ENCODE assay signal across 8 mouse cellular contexts in genomic region chr7:28104670-28105069, GRCm38 (mm10). TPM values are rescaled to one million over a fixed set of nuclear protein-coding genes. Genes with fewer than 3 reads are reported as not detected.
A peak's percentile ranks its signal among the peaks of the same experiment; 100 is the strongest.
DNase-seq lines count a peak whose midpoint lies in the region; ATAC-seq and TF ChIP-seq lines count a peak whose summit lies in the region.

No protein-coding gene starts in this region.

- 4% methylated on average over 23 of the region's 23 CpGs for WGBS in lung, postnatal 0 days

- H3K4me1 ChIP-seq in lung, postnatal 0 days (ENCODE audit: insufficient read depth, low read depth, low read length), result no peaks in the 10 kb centered on the region

- H3K4me2 ChIP-seq in lung, postnatal 0 days (replicated peaks; ENCODE audit: low read depth, low read length), result peak overlapping the region; percentile 45

- TF ChIP-seq CTCF in lung, postnatal 0 days (IDR thresholded peaks at IDR 0.05), result peak; percentile 55

- no peak overlapping the region for H3K9ac ChIP-seq in lung, postnatal 0 days (replicated peaks; ENCODE audit: low read depth)

- intact Hi-C loops in left cerebral cortex, postnatal 4 days (cut with DNase I), result loop anchor here (10.0 kb wide), 1 partner anchor 50 kb away; no protein-coding TSS in a partner anchor

- no peaks in the 10 kb centered on the region for H3K36me3 ChIP-seq in lung, postnatal 0 days (ENCODE audit: insufficient read depth, low read length)

- no peak overlapping the region; the same call in 1 of the 2 replicates for H3K4me3 ChIP-seq in lung, postnatal 0 days (ENCODE audit: low read depth, low read length)

- H3K9me3 ChIP-seq in lung, postnatal 0 days (ENCODE audit: low read length), result no peaks in the 10 kb centered on the region

- DNase-seq in left cerebral cortex, postnatal 4 days, result peak; percentile 39
- no peak for DNase-seq in left cerebral cortex, adult 8-10 months (ENCODE audit: low spot score in 2 of 2)
- peak; percentile 8 for DNase-seq in fat pad, adult 2 months (ENCODE audit: extremely low read depth, low read depth, low spot score)
- DNase-seq in kidney, adult 18-20 months, result peak; percentile 76
- DNase-seq in lung, postnatal 0 days (ENCODE audit: low spot score), result peak; percentile 70
- peak; percentile 32 for DNase-seq in urinary bladder, postnatal 25 days (ENCODE audit: low spot score)
- DNase-seq in thymus, postnatal 36 days, result no peak

- no peak overlapping the region for H3K27ac ChIP-seq in lung, postnatal 0 days (ENCODE audit: low read length)

- H3K27me3 ChIP-seq in lung, postnatal 0 days (replicated peaks; ENCODE audit: insufficient read depth, low read length), result no peaks in the 10 kb centered on the region

- TF ChIP-seq EP300 in lung, postnatal 0 days (IDR thresholded peaks at IDR 0.05), result no peak

- peak; percentile 91 for ATAC-seq in lung, postnatal 0 days
- no peak for ATAC-seq in megakaryocyte progenitor cell, adult 5-6 weeks (replicated peaks; ENCODE audit: poor library complexity)

RNA-seq across cellular contexts. Expression of gene 9530053A07Rik, which starts 24.6 kb away (rescaled TPM):
- not detected for total RNA-seq in left cerebral cortex, postnatal 4 days (2021)
- total RNA-seq in left cerebral cortex, adult 8-10 months (2022), result under 1 TPM; 0.06 to 0.12 (median 0.07) TPM
- 0.50 and 0.51 TPM in 2 replicates for polyA plus RNA-seq in lung, postnatal 0 days (2015; fragmentation: Nextera tagmentation; extraction: Ambion mirVana)
- not detected in 2 replicates for total RNA-seq in megakaryocyte progenitor cell, adult 5-6 weeks (2015)
- not detected in 2 replicates for total RNA-seq in megakaryocyte progenitor cell, adult 5-6 weeks (2017)

RNA-seq across cellular contexts. Expression of gene Fcgbp, which starts 33.6 kb away (rescaled TPM):
- under 1 TPM in 1 of 2 experiments, not detected in 1; 0.10 TPM for total RNA-seq in left cerebral cortex, postnatal 4 days (2021)
- total RNA-seq in left cerebral cortex, adult 8-10 months (2022), result 1 to 10 TPM in 1 of 4 experiments, under 1 TPM in 3; 0.33 to 1.5 (median 0.40) TPM
- polyA plus RNA-seq in lung, postnatal 0 days (2015; fragmentation: Nextera tagmentation; extraction: Ambion mirVana), result 1.9 and 2.2 TPM in 2 replicates
- total RNA-seq in megakaryocyte progenitor cell, adult 5-6 weeks (2015), result not detected in 2 replicates
- not detected in 2 replicates for total RNA-seq in megakaryocyte progenitor cell, adult 5-6 weeks (2017)

RNA-seq across cellular contexts. Expression of gene Psmc4, which starts 54.8 kb away (rescaled TPM):
- total RNA-seq in left cerebral cortex, postnatal 4 days (2021), result 100 to 1,000 TPM; 139 to 142 TPM
- total RNA-seq in left cerebral cortex, adult 8-10 months (2022), result 100 to 1,000 TPM; 119 to 144 (median 131) TPM
- 153 and 170 TPM in 2 replicates for polyA plus RNA-seq in lung, postnatal 0 days (2015; fragmentation: Nextera tagmentation; extraction: Ambion mirVana)
- total RNA-seq in megakaryocyte progenitor cell, adult 5-6 weeks (2015), result 151 and 170 TPM in 2 replicates
- 142 and 166 TPM in 2 replicates for total RNA-seq in megakaryocyte progenitor cell, adult 5-6 weeks (2017)

Comparison
In these comparisons a context has a peak if more than half of its experiments do, and no peak if none do; other contexts are left out.
1. DNase-seq: peak in left cerebral cortex, postnatal 4 days (single experiment), fat pad, adult 2 months (single experiment), kidney, adult 18-20 months (single experiment), lung, postnatal 0 days (single experiment) and urinary bladder, postnatal 25 days (single experiment); none in left cerebral cortex, adult 8-10 months (0 of 2) and thymus, postnatal 36 days (0 of 2).